Mouse (Mus musculus) embryo, embryonic 10 days (tissue): ENCODE data around the gene Isl1.

Source experiments
- DNase-seq: peaks from one replicate; pipeline ENCODE4 v3.0.0-alpha.2; 2015; ENCODE audit warnings: low spot score

Isl1 gene

GRCm38 (mm10) chr13:116309584-116310462 is at the start of gene Isl1:
TSS of gene Isl1 (minus strand) at chr13:116309689.
- peak; percentile 95 for DNase-seq

GRCm38 (mm10) chr13:116335763-116336162 is 26.3 kb upstream of the Isl1 start:
- no peak for DNase-seq

DNA sequence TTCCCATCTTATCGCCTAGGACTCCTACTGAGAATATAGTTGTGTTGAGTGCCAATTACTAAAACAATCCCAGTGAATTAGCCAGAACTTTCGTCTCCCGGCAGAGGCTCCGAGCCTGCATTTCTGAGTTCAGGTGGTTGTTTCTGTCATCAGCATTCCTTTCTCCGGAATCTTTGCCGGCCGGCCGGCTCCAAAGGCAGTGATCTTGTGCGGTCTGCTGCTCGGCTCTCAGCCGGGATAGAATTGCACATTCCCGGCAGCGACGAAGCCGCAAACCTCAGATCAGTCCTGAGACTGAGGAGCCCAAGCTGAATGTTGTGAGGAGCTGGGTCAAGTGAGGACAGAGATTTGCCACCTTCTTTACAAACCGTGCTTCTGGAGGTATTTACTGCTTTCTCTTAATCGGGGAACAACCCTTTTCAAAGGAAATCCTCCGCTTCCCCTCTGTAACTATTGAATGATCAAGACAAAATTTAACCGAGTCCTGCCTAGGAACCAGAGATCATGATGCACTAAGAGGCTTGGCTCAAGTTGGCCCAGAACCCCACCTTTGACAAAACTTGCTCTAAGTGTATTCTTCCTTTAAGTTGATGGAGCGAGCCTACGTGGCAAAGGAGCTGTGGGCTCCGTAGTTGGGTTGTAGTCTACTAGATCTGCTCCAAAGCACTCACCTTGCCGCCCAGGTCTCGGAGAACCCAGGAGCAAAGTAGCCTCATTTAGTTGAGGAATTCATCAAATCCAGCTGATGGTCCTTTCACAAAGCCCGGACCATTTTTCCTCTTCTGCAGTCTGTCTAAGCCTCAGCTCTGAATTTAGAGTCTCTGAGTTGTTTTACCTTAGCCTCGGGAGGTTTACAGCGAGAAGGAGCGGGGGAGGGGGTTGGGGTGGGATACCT is 4.4 kb upstream of the Isl1 start:
- peak; percentile 58 for DNase-seq

- DNase-seq = peak; percentile 71
Observed at GRCm38 (mm10) chr13:116311871-116312720, 2.6 kb upstream of the Isl1 start.

DNA sequence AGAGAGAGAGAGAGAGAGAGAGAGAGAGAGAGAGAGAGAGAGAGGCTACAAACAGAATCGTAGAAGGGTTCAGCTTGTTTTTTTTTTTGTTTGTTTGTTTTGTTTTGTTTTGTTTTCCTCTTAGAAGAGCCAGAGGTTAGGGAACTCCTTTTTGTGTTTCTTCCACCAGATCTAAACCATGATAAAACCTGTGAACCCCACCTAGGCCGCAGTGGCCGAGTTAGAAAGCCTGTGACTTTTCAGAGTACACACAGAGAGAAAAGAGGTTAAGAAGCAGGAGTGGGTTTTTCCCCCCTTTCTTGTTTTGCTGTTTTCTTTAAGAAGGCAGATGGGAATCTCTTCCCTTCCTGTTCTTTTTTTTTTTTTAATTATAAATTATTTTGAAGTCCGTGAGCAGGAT is 1.5 kb upstream of the Isl1 start:
- DNase-seq = no peak

DNA sequence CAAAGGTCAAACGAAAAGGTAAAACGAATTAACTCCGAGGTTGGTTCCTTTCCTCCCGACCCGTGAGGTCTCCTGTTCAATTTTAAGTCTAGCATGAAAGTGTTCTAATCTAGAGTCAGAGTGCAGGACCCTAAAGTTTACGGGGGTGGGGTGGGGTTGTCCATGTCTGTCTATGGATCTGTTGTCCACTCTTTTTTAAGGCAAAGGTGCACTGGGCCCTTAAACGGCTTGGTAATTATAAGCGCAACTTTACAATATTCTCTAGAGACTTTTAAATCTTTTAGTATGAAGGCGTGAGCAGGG is 925 bp upstream of the Isl1 start:
- DNase-seq = no peak

- DNase-seq = no peak
Observed at GRCm38 (mm10) chr13:116308933-116309583, 431 bp downstream of the Isl1 start.

GRCm38 (mm10) chr13:116308121-116308932 is 1.2 kb downstream of the Isl1 start:
- DNase-seq = no peak

GRCm38 (mm10) chr13:116306591-116306990 is 2.9 kb downstream of the Isl1 start:
- no peak for DNase-seq

- no peak for DNase-seq
Observed at GRCm38 (mm10) chr13:116305721-116306120, 3.8 kb downstream of the Isl1 start.

- no peak for DNase-seq
Observed at GRCm38 (mm10) chr13:116304713-116305470, 4.6 kb downstream of the Isl1 start.

- DNase-seq = no peak
Observed at GRCm38 (mm10) chr13:116303766-116304165, 5.7 kb downstream of the Isl1 start.

DNA sequence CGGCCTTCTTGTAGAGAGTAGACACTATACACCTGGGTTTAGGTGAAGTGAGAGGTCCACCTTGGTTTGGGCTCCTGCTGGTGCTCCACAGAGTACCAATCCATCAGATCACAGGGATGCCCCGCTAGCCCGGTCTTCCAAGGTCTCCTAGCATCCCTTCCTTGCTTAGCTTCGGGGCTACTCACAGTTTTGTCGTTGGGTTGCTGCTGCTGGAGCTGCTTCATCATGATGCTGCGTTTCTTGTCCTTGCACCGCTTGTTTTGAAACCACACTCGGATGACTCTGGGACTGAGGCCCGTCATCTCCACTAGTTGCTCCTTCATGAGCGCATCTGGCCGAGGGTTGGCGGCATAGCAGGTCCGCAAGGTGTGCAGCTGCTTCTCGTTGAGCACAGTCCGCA is 6.6 kb downstream of the Isl1 start:
- no peak for DNase-seq

- DNase-seq = no peak
Observed at GRCm38 (mm10) chr13:116301706-116302105, 7.8 kb downstream of the Isl1 start.

DNA sequence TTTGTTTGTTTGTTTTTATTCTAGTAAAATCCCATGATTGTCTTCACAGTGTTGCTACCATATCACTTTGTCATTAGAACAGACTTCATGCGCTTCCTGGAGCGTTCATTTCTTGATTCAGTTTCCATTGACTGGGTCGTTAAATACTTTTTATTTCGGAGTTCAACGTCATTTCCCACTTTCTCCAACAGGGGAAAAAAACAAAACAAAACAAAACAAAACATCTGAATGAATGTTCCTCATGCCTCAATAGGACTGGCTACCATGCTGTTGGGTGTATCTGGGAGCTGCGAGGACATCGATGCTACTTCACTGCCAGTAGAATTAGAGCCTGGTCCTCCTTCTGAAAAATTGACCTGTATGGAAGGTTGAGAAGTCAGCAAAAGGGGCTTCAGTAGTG is 10.2 kb downstream of the Isl1 start:
- no peak for DNase-seq

DNA sequence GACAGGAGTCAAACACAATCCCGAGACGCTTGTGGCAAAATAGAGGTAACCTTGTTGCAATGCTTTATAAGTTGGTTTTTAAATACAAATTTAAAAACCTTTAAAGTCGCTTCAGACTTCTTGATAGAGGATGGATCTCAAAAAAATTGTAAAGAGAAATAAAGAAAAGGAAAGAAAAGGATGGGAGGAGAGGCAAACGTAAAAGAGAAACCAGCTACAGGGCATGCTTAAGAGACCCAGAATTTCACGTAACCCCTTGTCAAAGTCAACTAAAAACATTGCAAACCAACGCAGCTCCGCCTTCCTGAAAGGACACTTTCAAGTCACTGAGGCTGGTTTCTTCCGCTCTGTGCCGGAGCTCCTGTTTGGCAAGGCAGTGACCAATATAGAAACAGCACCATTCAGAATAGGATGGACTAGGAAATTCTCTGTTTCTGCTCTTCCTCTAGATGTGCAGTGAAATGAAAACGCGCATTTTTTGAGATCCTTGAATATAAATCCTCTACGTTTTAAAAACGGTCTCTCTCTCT is 10.8 kb downstream of the Isl1 start:
- no peak for DNase-seq

- no peak for DNase-seq
Observed at GRCm38 (mm10) chr13:116298001-116298400, 11.5 kb downstream of the Isl1 start.

DNA sequence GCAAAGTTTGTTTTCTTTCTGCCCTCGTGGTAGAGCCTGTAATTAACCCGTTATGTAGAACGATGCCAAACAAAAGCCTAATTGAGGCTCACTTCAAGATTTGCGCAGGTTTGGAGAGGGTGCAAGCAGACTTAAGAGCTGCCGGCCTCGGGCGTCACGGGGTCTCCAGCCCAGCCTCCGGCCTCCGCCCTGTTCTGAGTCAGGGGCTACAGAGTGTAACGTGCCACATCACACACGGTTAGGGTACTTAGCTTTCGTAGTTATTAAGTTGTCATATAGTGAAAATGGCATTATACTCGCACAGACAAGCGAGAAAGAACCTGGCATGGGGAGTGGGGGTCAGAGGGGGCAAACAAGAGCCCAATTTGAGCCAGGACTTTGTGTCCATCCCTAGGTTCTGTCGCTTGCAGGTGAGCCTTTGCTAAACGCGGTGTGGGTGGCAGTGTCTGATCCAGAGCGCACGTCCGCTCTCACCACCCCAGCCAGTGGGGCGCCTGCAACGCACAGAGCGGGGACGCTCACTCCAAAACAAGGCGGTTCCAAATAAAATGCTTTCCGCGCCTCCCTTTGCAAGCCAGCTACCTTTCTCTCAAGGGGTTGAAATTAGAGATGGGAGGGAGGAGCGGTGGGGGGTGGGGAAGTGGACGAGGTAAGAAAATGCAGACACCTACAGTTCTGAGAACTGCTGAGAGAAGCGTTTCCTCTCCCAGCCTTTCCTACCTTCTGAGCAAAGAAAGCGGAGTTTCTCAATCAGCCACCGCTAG is 12.3 kb downstream of the Isl1 start:
- DNase-seq = no peak

GRCm38 (mm10) chr13:116295401-116295800 is 14.1 kb downstream of the Isl1 start:
- no peak for DNase-seq
